Mouse (Mus musculus): Measurements from ENCODE around the gene Siah1b.

DNA sequence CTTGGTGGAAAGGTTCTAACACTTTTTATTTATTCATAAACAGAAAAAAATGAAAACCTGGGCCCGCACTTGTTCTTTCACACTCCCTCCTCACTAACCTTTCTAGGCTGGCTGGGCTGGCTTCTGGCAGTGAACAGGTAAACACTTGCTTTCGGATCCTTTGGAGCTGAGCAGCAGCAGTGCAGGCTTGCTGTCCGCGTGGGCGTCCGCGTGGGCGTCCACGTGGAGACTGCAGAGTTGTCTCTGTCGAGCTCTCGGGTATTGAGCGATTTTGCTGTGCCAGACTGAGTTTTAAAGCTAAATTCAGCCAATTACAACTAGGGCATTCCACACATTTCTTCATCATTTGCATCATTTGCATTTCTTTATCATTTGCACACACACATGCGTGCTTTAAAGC is 34.2 kb downstream of the Siah1b start:
- TF ChIP-seq CTCF (conservative IDR thresholded peaks at IDR 0.05; ENCODE audit: low read length), result no peak
- TF ChIP-seq POU5F1 (IDR thresholded peaks at IDR 0.05; ENCODE audit: borderline replicate concordance, low read length), result no peak

Data from E14TG2a.4 (cell line).